Mouse (Mus musculus) thymus, adult 2 months (tissue): ENCODE measurements around the gene Nudt9.
"Not testable (repeated sequence)": the region's sequence is repeated elsewhere in the genome, so short reads cannot be mapped to it uniquely, and the experiment has no call there.

Experiments
- CTCF ChIP-seq: fragments of 200-500 bp; IDR thresholded peaks from 2 replicates; pipeline ENCODE4 v1.5.1; 2012; ENCODE audit warnings: mild to moderate bottlenecking, control low read depth, low read length, moderate library complexity, borderline replicate concordance; ENCODE audit not compliant: control insufficient read depth, poor library complexity, insufficient read depth; ENCODE audit errors: extremely low read depth
- POLR2A ChIP-seq: fragments of 200-500 bp; IDR thresholded peaks from 2 replicates; pipeline ENCODE4 v1.6.1; 2012; ENCODE audit warnings: mild to moderate bottlenecking, low read length, control low read depth, moderate library complexity; ENCODE audit not compliant: control insufficient read depth, poor library complexity, insufficient read depth; ENCODE audit errors: extremely low read depth

DNA sequence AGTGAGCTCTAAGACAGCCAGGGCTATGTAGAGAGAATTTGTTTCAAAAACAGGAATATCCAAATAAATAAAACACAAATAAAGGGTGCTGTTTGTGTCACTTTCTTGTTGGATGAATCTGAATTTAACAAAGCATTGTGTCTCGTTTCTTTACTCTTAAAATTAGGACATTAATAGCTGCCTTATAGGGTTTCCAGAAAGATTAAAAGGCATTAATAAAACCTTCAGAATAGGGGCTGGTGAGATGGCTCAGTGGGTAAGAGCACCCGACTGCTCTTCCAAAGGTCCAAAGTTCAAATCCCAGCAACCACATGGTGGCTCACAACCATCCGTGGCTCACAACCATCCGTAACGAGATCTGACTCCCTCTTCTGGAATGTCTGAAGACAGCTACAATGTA, 21.9 kb upstream of the Nudt9 start:
- TF ChIP-seq CTCF, POLR2A: not testable (repeated sequence)
